Mouse (Mus musculus): ENCODE measurements around the gene Ltn1. TPM values are rescaled to one million over a fixed set of nuclear protein-coding genes. Genes with fewer than 3 reads are reported as not detected.

Ltn1 gene
- total RNA-seq (2021) = 10 to 100 TPM; 44.8 to 45.8 TPM
- long read RNA-seq, full-length matches to known transcripts = 5 of 10 reads
- long read RNA-seq, partial matches to known transcripts = 2 of 10 reads
- long read RNA-seq, other reads (novel, unspliced or antisense) = 3 of 10 reads

DNA sequence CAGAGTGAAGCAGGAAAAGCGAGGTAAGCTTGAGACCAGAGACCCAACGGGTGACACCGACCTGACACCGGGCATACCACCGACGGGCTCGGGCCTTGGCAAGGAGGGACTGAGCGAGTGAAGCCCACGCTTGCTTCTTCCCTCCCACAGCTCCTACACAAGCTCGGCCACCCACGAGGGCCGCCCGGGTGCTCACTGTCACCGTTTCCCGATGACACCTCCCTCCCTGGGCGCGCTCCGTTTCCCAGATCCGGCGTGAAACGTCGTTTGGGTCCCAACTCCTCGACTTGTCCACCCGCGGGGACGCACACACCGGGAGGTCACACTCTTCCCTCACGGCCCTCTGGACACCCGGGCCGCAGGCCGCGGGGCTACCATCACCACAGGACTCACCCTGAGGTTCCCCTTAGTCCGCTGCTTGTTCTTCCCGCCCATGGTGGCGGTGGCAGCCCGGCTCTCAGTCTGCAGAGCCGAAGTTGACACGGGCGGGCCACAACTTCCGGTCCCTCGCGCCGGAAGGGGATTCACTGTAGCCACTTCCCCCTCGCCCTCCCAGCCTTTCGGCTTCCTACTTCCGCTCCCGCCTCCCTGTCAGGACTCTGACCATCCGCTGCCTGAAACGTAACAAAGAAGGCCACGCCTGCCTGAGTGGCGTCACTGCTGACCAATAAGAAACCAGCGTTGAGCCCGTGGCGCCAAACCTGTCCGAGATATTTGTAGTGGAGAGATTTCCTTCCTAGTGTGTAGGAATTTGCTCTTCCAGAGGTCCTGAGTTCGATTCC lies at the start of gene Ltn1:
Ltn1 (minus strand) TSS at position 580 of the 782 bp plus-strand sequence.
- DNase-seq (ENCODE audit: low spot score in 2 of 2) = peak; percentile 98

DNA sequence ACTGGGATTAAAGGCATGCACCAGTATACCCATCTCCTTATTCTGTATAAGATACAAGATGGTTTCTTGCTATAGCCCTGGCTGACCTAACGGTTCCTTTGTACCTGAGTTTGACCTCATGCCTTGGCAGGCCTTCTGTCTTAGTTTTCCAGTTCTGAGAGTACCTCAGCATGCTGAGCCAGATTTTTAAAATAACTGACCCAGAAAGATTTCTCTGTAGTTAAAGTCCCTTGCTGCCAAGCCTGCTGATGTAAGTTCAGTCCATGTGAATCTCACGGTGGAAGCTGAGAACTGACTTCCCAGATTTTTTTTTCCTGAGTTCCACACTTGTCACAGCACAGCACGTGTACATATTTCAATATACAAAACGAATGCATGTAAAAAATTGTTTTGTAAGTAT lies 38.2 kb upstream of the Ltn1 start:
- DNase-seq (ENCODE audit: low spot score in 2 of 2) = no peak

DNA sequence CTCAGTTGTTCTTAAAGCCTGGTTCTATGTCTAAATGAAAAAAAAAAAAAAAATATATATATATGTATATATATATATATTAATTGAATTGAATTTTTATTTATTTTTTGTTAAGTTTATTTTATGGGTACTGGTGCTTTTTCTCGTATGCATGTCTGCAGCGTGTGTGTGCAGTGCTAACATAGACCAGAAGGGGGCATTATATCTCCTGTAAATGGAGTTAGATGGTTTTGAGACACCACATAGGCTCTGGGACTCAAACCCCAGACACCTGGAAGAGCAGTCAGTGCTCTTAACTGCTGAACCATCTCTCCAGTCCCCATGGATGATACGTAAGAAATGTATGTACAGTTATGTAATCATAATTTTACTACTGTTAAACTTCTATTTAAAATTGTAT lies 26.3 kb upstream of the Ltn1 start:
- no peak for DNase-seq (ENCODE audit: low spot score in 2 of 2)

DNA sequence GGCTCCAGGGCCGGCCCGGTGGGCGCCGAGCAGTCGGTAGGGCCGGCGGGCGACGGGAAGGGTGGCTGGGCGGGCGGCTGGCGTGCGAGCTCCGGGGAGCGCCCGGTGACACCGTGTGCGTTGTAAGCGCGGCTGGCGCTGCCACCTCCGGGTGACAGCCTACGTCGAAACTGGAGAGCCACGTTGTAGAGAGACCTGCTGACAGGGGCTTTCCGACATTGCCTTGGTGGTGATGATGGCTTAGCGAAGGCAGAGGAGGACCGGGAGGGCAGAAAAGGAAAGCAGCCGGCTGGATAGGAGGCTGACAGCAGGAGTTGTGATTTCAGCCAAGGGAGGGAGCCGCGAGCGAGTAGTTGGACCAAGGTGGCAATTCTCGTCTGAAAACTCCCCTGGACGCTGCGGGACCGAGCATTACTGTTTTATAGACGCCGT lies 22.8 kb upstream of the Ltn1 start:
- DNase-seq (ENCODE audit: low spot score in 2 of 2) = no peak

DNA sequence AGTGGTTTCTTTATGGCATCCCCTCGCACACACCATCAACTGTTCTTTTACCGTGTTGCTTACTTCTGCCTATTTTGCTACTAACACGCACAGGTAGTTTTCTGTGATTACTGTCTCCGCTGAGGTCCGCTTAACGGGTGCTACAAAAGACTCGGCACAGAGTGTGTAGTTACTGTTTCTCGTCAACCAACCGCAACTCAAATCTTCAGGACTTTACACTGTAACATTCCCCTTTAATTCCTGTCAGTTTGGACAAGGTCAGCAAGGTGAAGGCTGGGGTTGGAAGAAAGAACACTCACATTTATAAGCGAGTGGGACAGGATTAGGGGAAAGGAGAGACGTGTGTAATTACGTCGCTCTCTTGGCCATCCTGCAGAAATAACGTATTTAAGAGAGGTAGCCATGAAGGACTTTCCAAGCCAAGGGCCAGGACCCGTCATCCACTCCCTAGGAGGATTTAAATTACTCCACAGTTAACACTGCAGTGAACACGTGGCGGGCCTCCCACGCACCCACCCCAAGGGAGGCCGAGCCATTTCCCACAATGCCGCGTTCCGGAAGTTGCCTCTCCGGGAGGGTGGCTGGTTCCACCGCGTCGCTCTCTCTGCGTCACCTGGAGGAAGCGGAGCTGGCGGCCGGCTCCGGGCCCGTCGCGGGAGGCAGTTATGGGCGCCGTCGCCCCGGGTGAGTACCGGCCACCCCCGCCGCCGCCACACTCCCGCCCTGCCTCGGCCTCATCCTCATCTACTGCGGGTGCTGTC lies 22.2 kb upstream of the Ltn1 start, which contains the start of gene Usp16:
Usp16 (plus strand) TSS at position 285 of the 761 bp plus-strand sequence.
- DNase-seq (ENCODE audit: low spot score in 2 of 2) = peak; percentile 88 to 93

DNA sequence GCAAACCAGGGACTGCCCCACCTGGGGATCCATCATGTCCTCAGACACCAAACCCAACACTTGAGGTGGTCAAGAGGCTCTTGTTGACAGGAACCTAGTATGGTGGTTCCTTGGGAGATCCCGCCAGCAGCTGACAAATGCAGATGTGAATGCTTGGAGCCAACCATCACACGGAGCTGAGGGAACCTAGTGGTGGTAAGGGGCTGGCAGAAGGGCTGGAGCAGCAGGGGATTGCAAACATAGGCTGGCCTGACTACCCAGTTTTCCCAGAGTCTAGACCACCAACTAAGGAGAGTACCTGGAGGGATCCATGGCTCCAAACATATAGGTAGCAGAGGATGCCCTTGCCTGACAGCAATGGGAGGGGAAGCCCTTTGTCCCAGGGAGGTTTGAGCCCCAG lies 20.8 kb upstream of the Ltn1 start:
- peak in 1 of 2 experiments; percentile 7 for DNase-seq (ENCODE audit: low spot score in 2 of 2)

DNA sequence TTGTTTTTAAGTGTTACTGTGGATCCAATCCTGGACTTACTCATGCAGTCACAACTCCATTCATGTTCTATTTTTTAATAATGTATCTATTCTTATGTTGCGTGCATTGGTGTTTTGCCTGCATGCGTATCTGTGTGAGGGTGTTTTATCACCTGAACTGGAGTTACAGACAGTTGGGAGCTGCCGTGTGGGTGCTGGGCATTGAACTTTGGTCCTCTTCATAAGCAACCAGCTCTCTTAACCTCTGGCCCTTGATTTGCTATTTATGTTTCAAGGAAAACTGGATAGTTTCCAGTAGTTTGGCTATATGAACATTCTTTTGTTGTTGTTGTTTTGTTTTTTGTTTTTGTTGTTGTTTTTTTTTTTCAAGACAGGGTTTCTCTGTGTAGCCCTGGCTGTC lies 13.1 kb upstream of the Ltn1 start:
- DNase-seq (ENCODE audit: low spot score in 2 of 2) = no peak

DNA sequence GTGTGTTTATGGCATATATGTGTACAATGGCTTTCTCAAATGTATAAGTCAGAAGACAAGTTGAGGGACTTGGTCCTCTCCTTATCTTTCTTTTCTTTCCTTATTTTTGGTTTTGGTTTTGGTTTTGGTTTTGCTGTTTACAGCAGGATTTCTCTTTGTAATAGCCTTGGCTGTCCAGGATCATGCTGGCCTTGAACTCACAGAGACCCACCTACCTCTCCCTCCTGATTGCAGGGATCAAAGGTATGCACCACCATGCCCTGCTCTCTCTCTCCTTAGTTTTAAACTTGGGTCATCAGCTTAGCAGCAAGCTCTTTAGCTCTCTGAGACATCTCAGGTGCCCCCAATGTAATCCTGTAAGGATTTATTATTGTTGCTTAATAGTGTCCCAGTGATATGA lies 12.7 kb upstream of the Ltn1 start:
- DNase-seq (ENCODE audit: low spot score in 2 of 2) = no peak

DNA sequence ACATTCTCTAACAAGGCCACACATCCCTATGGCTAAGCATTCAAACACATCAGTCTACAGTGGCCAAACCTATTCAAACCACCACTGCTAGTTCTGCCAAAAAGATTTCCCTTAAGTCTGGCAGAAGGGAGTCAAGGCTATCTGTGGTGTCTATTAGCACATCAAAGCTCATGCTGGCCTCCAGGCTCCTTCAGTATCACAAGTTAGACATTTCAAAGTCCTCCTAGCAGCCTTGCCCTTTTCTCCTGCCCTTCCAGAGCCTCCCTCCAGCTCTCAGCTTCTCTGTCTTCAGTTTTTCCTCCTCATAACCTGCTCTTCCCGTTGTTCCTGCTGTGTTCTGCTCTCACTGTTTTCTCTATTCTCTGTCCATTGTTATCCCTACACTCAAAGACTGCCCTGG lies 11.7 kb upstream of the Ltn1 start:
- DNase-seq (ENCODE audit: low spot score in 2 of 2) = no peak

DNA sequence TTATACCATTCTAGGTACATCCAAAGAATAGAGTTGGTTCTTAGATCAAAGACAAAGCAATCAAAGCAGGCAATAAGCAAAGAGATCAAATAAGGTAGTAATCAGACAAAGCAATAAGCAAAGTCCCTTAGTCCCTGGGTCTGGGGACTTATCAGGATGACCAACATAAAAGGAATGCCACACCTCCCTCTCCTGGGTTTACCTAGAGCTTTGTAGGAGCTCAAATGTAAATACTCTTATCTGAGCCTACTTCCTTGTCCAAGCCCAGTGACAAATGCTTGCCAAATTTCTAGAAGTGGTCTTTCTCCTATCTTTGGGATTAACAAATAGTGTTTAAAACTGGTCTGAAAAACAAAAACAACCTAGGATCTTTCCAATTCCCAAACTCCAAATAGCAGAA lies 10.8 kb upstream of the Ltn1 start:
- no peak for DNase-seq (ENCODE audit: low spot score in 2 of 2)

DNA sequence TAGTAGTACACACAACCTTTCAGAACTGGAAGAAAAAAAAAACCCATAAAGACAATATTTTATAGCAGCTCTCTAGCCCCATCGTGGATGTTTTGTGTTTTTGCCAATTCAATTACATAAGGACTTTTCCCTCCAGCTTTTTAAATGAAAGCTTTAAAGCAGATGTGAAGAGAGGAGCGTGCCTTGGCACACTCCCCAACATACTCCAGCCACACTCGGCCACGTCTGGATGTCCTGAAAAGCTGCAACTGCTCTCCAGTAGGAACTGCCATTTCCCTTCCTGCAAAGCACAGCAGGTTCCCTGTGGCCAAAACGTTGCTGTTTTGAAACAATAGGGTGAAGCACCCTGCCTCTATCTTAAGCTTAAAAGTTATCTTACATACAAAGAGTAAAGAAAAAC lies 9.9 kb upstream of the Ltn1 start:
- DNase-seq (ENCODE audit: low spot score in 2 of 2) = no peak

DNA sequence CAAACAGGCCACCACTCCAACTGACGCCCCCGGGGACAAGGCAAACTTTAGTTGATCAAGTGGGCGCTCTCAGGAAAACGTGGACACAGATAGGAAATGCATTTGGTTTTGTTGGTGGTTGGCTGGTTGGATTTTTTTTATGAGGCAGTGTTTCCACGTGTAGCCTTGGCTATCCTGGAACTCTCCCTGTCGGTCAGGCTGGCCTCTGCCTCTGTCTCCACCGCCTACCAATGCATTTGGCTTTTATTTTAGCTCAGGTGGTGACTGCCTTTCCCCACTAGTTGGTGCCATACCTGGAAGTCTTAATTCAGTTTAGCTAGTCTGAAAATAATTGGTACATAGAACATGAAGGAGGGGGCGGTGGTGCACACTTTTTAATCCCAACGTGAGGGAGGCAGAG lies 8.7 kb upstream of the Ltn1 start:
- DNase-seq (ENCODE audit: low spot score in 2 of 2) = no peak

DNA sequence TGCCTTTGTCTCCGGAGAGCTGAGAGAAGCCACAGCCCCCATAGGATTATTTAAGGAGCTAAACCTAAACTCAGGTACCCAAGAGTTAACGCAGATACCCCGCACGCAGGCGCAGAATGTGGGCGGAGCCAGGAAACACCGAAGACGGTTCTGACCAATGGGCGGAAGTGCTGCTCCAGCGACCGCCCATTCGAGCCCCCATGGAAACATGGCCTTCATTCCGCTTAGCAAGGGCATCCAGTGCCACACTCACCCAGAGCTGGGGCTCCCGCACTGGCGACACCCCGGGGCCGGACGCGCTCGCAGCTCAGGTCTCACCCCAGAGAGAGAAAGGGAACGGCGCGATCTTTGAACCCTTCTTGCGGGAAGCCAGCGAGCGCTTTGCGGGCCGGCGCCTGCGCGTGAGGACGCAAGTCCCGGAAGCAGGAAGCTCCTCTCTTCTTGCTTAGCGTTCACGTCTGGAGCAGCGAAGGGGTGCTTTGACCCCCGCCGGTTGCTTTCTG lies 7.8 kb upstream of the Ltn1 start, which contains the start of gene Rwdd2b:
Rwdd2b (minus strand) TSS at position 390 of the 503 bp plus-strand sequence.
- DNase-seq (ENCODE audit: low spot score in 2 of 2) = peak; percentile 88 to 93

DNA sequence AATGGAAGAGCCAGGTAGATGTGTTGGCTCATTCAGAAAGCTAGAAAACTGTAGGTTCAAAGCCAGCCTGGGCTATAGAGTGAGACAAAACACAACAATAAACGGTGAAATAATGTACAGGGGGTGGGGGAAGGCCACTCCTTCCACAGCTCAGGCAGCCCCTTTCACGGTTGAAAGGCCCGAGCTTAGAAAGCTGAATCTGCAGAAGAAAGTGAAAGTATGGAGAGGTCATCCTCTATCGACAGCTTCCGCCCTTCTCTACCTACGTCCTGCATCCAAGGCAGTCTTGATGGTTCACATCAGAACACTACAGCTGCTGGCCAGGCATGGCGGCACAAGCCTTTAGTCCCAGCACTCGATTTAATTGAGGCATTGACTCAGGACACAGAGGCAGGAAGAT lies 6.3 kb upstream of the Ltn1 start:
- no peak for DNase-seq (ENCODE audit: low spot score in 2 of 2)

DNA sequence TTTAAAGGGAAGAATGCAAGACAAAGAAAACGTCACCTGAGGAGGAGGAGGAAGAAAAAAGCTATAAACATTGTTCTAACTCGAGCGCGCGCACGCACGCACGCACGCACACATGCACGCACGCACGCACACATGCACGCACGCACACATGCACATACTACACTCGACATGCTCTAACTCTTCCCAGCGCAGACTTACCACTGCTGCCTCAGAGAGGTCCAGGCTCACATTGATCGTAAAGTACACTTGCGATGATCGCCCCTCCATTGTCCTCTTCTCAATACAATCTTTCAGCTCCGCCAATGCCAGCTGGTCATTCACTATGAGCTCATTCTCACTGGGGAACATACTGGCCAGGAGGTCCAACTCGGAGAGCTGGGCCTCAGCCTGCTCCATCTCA lies 4.7 kb upstream of the Ltn1 start:
- DNase-seq (ENCODE audit: low spot score in 2 of 2) = no peak

DNA sequence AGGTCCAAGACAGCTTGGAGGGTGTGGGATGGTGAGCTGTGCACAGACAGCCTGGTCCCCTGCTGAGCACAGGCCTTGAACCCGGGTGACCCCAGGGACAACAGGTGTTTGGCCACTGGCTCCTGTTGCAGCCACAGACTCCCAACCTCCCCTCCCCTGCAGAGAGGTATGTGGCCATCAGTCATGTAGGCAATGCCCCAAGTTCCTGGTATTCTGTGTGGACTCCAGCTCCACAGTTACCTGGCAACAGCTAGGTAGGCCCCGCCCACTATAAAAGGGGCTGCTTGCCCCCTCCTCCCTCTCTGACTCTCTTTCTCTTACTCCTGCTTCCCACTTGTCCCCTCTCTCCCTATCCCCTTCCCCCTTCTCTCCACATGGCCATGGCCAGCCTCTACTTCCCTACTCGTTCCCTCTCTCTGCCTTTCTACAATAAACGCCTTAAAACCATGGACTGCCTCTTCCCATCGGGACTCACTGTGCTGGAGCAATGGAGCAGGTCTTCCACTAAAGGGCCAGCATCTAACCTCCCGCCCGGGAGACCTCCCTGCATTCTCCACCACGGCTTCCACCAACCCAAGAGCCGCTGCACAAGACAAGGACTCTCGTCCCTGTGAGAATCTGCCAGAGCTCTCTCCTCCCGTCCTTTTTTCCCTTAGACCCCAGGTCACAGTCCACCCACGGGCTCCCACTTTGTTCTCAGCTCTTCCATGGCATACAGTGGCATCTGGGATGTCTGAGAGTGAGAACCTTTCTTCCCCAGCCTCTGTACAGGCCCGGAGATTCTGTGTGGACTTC lies 3.2 kb upstream of the Ltn1 start:
- no peak for DNase-seq (ENCODE audit: low spot score in 2 of 2)

DNA sequence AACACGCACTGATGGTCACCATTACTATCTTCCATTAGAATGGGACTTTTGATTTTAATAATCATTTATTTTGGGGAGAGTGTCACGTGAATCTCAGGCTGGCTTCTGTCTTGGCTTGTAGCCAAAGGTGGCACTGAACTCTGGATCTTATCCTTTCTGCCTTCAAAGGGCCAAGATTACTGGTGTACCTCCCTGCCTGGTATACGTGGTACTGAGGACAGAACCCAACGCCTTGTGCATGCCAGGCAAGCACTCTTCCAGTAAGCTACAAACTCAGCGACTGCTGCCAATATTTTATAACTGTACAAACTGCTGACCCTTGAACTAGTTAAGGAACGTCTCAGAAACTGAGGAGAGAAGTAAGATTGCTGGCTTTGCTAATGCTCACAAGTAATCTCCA lies 2.5 kb upstream of the Ltn1 start:
- DNase-seq (ENCODE audit: low spot score in 2 of 2) = no peak

DNA sequence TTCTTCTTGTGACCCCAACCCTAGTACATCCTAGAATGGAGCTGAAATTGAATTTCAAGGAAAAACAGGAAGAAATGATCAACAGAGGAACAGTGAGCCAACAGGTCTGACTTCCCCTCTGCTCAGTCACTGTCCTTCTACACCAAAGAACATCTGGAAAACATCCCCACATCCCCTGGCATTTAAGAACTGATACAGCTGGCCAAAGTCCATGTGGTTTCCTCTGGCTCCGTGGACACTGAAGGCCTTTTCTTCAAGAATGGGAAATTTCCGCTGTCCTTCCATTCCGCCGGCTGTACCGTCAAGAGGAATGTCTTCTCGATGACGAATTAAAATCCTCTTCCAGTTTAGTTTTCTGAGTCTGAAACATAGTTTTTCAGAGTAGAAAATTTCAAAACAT lies 1.9 kb upstream of the Ltn1 start:
- no peak for DNase-seq (ENCODE audit: low spot score in 2 of 2)

DNA sequence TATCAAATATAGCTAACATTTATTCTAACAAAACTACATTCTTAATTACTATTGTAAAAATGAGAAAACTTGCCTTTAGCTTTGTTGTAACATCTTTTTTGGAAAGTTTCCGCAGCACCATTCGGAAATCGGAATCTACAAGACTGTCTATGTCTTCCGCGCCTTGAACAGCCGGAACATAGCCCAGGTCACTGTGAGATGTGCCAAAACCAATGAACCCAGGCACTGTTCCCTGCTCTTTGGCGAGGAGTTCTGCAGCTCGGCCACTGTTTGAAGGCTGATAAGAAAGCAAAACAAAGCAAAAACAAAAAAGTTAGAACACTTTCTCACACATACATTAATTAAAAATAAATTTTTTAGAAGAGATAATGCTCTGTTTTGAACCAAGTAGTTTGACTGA lies 4.9 kb downstream of the Ltn1 start:
- DNase-seq (ENCODE audit: low spot score in 2 of 2) = no peak

DNA sequence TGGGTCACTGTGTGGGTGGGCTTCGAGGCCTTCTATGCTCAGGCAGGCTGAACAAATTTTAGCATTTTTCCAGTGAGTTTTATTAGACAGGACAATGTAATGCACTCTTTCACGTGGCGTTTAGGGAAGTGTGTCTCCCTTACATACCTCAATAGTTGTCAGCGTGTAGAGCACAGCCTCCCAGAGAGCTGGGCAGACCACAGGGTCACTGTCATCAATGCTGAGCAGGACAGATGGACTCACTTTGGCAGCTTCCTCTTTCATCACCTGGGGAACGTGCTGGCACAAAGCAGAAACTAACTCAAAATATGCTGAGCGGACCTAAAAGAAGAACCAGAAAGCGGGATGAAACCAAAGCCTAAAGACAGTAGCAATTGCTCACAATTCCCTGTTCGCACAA lies 11.8 kb downstream of the Ltn1 start:
- no peak for DNase-seq (ENCODE audit: low spot score in 2 of 2)

DNA sequence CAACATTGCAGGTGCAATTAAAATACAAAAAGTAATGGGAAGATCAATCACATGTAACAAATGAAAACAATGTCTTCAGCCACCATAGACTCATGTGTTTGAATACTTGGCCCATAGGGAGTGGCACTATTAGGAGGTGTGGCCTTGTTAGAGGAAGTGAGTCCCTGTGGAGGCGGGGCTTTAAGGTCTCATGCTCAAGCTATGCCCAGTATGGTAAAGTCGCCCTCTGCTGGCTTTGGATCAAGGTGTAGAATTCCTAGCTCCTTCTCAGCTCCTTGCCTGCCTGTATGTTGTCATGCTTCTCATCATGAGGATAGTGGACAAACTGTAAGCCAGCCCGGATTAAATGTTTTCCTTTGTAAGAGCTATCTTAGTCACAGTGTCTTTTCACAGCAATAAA lies 27.4 kb downstream of the Ltn1 start:
- DNase-seq (ENCODE audit: low spot score in 2 of 2) = no peak

All from layer of hippocampus, postnatal 10 days (tissue).